Mouse (Mus musculus): ENCODE measurements around the gene BC052040.

GRCm38 (mm10) chr2:115742061-115742460 is 160.5 kb downstream of the BC052040 start:
- TF ChIP-seq POLR2A (IDR thresholded peaks at IDR 0.05; ENCODE audit: insufficient read depth, low read length) (no peak), CTCF (IDR thresholded peaks at IDR 0.05; ENCODE audit: low read depth, low read length) (no peak), EP300 (IDR thresholded peaks at IDR 0.05; ENCODE audit: insufficient read depth, low read depth, low read length) (no peak)

Data from ES-Bruce4 (cell line).